ENCODE assay signal across 9 mouse cellular contexts in genomic region chr5:113956510-113956909, GRCm38 (mm10). TPM values are rescaled to one million over a fixed set of nuclear protein-coding genes. Genes with fewer than 3 reads are reported as not detected.
A peak's percentile ranks its signal among the peaks of the same experiment; 100 is the strongest.
DNase-seq lines count a peak whose midpoint lies in the region; ATAC-seq and TF ChIP-seq lines count a peak whose summit lies in the region.
"Had no signal": no experiment of that assay in that cellular context is flagged by ENCODE, and none has a peak within 500 bp of the region (broad histone marks: within the 10 kb centered on the region; RNA-seq: fewer than 3 reads in every experiment).

No protein-coding gene starts in this region.

- no peaks in the 10 kb centered on the region for H3K27me3 ChIP-seq in forebrain, embryonic 10.5 days (ENCODE audit: poor library complexity, severe bottlenecking)
- no peaks in the 10 kb centered on the region for H3K27me3 ChIP-seq in lung, embryonic 14.5 days (ENCODE audit: insufficient read depth, low read length)
- H3K27me3 ChIP-seq: limb, embryonic 12.5 days had no signal

- DNase-seq in ES-CJ7 (ENCODE audit: low read depth, low spot score) = peak; percentile 89
- peak; percentile 85 for DNase-seq in brain, adult 2 months (ENCODE audit: low read depth, low spot score)
- peak; percentile 92 for DNase-seq in forebrain, embryonic 10.5 days (ENCODE audit: extremely low spot score, low spot score)
- peak; percentile 88 to 95 for DNase-seq in heart, postnatal 10 days
- DNase-seq in large intestine, adult 2 months (ENCODE audit: low read depth, low spot score) = peak; percentile 60
- DNase-seq in lung, embryonic 14.5 days = peak; percentile 94
- peak; percentile 84 for DNase-seq in retina, postnatal 1 day
- DNase-seq in thymus, postnatal 36 days = peak; percentile 73 to 79

- no peak overlapping the region for H3K9ac ChIP-seq in lung, embryonic 14.5 days
- H3K9ac ChIP-seq: limb, embryonic 12.5 days had no signal

- 13% methylated on average over 4 of the region's 4 CpGs for WGBS in forebrain, embryonic 10.5 days
- 5% methylated on average over 4 of the region's 4 CpGs for whole genome bisulfite sequencing in large intestine, adult 2 months
- WGBS in lung, embryonic 14.5 days = 11% methylated on average over 4 of the region's 4 CpGs

- TF ChIP-seq CTCF in lung, embryonic 14.5 days (IDR thresholded peaks at IDR 0.05; ENCODE audit: low read depth) = peak; percentile 94

- H3K36me3 ChIP-seq in forebrain, embryonic 10.5 days (replicated peaks) = peaks cover 71% of the 10 kb centered on the region
- H3K36me3 ChIP-seq in lung, embryonic 14.5 days (ENCODE audit: insufficient read depth) = peaks cover 62% of the 10 kb centered on the region

- intact Hi-C loops in heart, postnatal 10 days (cut with DNase I) = loop anchor here (1.0 to 5.0 kb wide), 3 partner anchors 71 to 171 kb away; partner anchors contain the start of gene Alkbh2

- peaks cover 25% of the 10 kb centered on the region for H3K4me1 ChIP-seq in forebrain, embryonic 10.5 days
- 0 out of 2 replicates have a peak, but pooled peaks cover 4% of the 10 kb centered on the region for H3K4me1 ChIP-seq in lung, embryonic 14.5 days (ENCODE audit: insufficient read depth)

- H3K27ac ChIP-seq in forebrain, embryonic 10.5 days = no peak overlapping the region
- no peak overlapping the region for H3K27ac ChIP-seq in lung, embryonic 14.5 days (ENCODE audit: low read depth)
- H3K27ac ChIP-seq: limb, embryonic 12.5 days had no signal

- H3K9me3 ChIP-seq in forebrain, embryonic 10.5 days = no peaks in the 10 kb centered on the region
- no peaks in the 10 kb centered on the region for H3K9me3 ChIP-seq in lung, embryonic 14.5 days (ENCODE audit: low read depth, low read length)
- H3K9me3 ChIP-seq: limb, embryonic 12.5 days had no signal

- no peak overlapping the region for H3K4me3 ChIP-seq in forebrain, embryonic 10.5 days
- no peak overlapping the region for H3K4me3 ChIP-seq in lung, embryonic 14.5 days (ENCODE audit: low read depth, low read length)
- H3K4me3 ChIP-seq: limb, embryonic 12.5 days had no signal

- no peak overlapping the region for H3K4me2 ChIP-seq in lung, embryonic 14.5 days
- H3K4me2 ChIP-seq: limb, embryonic 12.5 days had no signal

- no peak; the same call in 1 of the 2 replicates for ATAC-seq in lung, embryonic 14.5 days (ENCODE audit: insufficient read depth)

RNA-seq across cellular contexts. Expression of gene Ssh1, which starts 37.2 kb away (rescaled TPM):
- polyA plus RNA-seq in forebrain, embryonic 10.5 days (2016; fragmentation: Nextera tagmentation; extraction: Ambion mirVana) = 13.9 and 17.5 TPM in 2 replicates
- total RNA-seq in heart, postnatal 10 days (2021) = 10 to 100 TPM; 18.6 to 20.3 TPM
- polyA plus RNA-seq in large intestine, adult 2 months (2012; rRNA removed) = 7.4 and 12.1 TPM in 2 replicates
- 25.0 and 29.9 TPM in 2 replicates for polyA plus RNA-seq in lung, embryonic 14.5 days (2014; fragmentation: Nextera tagmentation; extraction: Ambion mirVana)

RNA-seq across cellular contexts. Expression of gene Dao, which starts 47.0 kb away (rescaled TPM):
- not detected in 2 replicates for polyA plus RNA-seq in forebrain, embryonic 10.5 days (2016; fragmentation: Nextera tagmentation; extraction: Ambion mirVana)
- not detected for total RNA-seq in heart, postnatal 10 days (2021)
- polyA plus RNA-seq in large intestine, adult 2 months (2012; rRNA removed) = 4.1 and 12.5 TPM in 2 replicates
- not detected in 2 replicates for polyA plus RNA-seq in lung, embryonic 14.5 days (2014; fragmentation: Nextera tagmentation; extraction: Ambion mirVana)
- polyA plus RNA-seq: limb, embryonic 12.5 days had no signal

RNA-seq across cellular contexts. Expression of gene Coro1c, which starts 48.0 kb away (rescaled TPM):
- polyA plus RNA-seq in forebrain, embryonic 10.5 days (2016; fragmentation: Nextera tagmentation; extraction: Ambion mirVana) = 209 and 210 TPM in 2 replicates
- 10 to 100 TPM; 73.1 to 76.1 TPM for total RNA-seq in heart, postnatal 10 days (2021)
- 130 and 171 TPM in 2 replicates for polyA plus RNA-seq in large intestine, adult 2 months (2012; rRNA removed)
- polyA plus RNA-seq in lung, embryonic 14.5 days (2014; fragmentation: Nextera tagmentation; extraction: Ambion mirVana) = 151 and 165 TPM in 2 replicates
